Comparison of ENCODE assay signal across 21 mouse cellular contexts in genomic region chr16:95131815-95132214, GRCm38 (mm10).
DNase-seq lines count a peak whose midpoint lies in the region; ATAC-seq and TF ChIP-seq lines count a peak whose summit lies in the region.
"Had no signal": no experiment of that assay in that cellular context is flagged by ENCODE, and none has a peak within 500 bp of the region (broad histone marks: within the 10 kb centered on the region; RNA-seq: fewer than 3 reads in every experiment).

No protein-coding gene starts in this region.

- no peak overlapping the region for H3K4me2 ChIP-seq in hindbrain, embryonic 12.5 days (replicated peaks)
- H3K4me2 ChIP-seq in hindbrain, postnatal 0 days (ENCODE audit: low read depth, low read length), result no peak overlapping the region
- no peak overlapping the region for H3K4me2 ChIP-seq in midbrain, embryonic 12.5 days (replicated peaks)
- H3K4me2 ChIP-seq in midbrain, embryonic 11.5 days, result no peak overlapping the region
- H3K4me2 ChIP-seq in forebrain, embryonic 12.5 days, result no peak overlapping the region
- H3K4me2 ChIP-seq in hindbrain, embryonic 16.5 days (ENCODE audit: low read length), result no peak overlapping the region
- H3K4me2 ChIP-seq: heart, embryonic 13.5 days; liver, embryonic 11.5 days had no signal

- no peak overlapping the region for H3K9ac ChIP-seq in hindbrain, embryonic 12.5 days
- no peak overlapping the region for H3K9ac ChIP-seq in hindbrain, postnatal 0 days (replicated peaks; ENCODE audit: low read length)
- H3K9ac ChIP-seq in midbrain, embryonic 12.5 days (replicated peaks), result no peak overlapping the region
- H3K9ac ChIP-seq in midbrain, embryonic 11.5 days (ENCODE audit: low read length), result no peak overlapping the region
- no peak overlapping the region for H3K9ac ChIP-seq in forebrain, embryonic 12.5 days
- no peak overlapping the region for H3K9ac ChIP-seq in hindbrain, embryonic 16.5 days (ENCODE audit: low read depth, low read length)
- H3K9ac ChIP-seq: heart, embryonic 13.5 days had no signal

- TF ChIP-seq CTCF in hindbrain, postnatal 0 days (IDR thresholded peaks at IDR 0.05; ENCODE audit: low read depth), result no peak

- H3K4me3 ChIP-seq in hindbrain, embryonic 12.5 days, result no peak overlapping the region
- no peak overlapping the region for H3K4me3 ChIP-seq in hindbrain, postnatal 0 days (ENCODE audit: low read length)
- H3K4me3 ChIP-seq in midbrain, embryonic 12.5 days, result no peak overlapping the region
- no peak overlapping the region for H3K4me3 ChIP-seq in midbrain, embryonic 11.5 days (ENCODE audit: low read depth, low read length)
- H3K4me3 ChIP-seq in forebrain, embryonic 12.5 days (replicated peaks), result no peak overlapping the region
- H3K4me3 ChIP-seq in hindbrain, embryonic 16.5 days (ENCODE audit: low read length), result no peak overlapping the region
- H3K4me3 ChIP-seq: heart, embryonic 13.5 days; left cerebral cortex, adult 2 months had no signal

- no peaks in the 10 kb centered on the region for H3K27me3 ChIP-seq in hindbrain, embryonic 12.5 days
- H3K27me3 ChIP-seq in hindbrain, postnatal 0 days (ENCODE audit: insufficient read depth, low read length), result no peaks in the 10 kb centered on the region
- no peaks in the 10 kb centered on the region for H3K27me3 ChIP-seq in midbrain, embryonic 12.5 days
- no peaks in the 10 kb centered on the region for H3K27me3 ChIP-seq in midbrain, embryonic 11.5 days (ENCODE audit: control insufficient read depth, insufficient read depth, low read length)
- no peaks in the 10 kb centered on the region for H3K27me3 ChIP-seq in forebrain, embryonic 12.5 days
- no peaks in the 10 kb centered on the region; the same call in 1 of the 2 replicates for H3K27me3 ChIP-seq in hindbrain, embryonic 16.5 days (replicated peaks; ENCODE audit: control insufficient read depth, insufficient read depth, low read length)
- H3K27me3 ChIP-seq: heart, embryonic 13.5 days had no signal

- no peaks in the 10 kb centered on the region for H3K9me3 ChIP-seq in hindbrain, embryonic 12.5 days (replicated peaks)
- no peaks in the 10 kb centered on the region for H3K9me3 ChIP-seq in hindbrain, postnatal 0 days (ENCODE audit: low read length)
- H3K9me3 ChIP-seq in midbrain, embryonic 12.5 days, result no peaks in the 10 kb centered on the region
- no peaks in the 10 kb centered on the region for H3K9me3 ChIP-seq in midbrain, embryonic 11.5 days (ENCODE audit: control insufficient read depth, low read length)
- H3K9me3 ChIP-seq in forebrain, embryonic 12.5 days, result no peaks in the 10 kb centered on the region
- no peaks in the 10 kb centered on the region for H3K9me3 ChIP-seq in hindbrain, embryonic 16.5 days (ENCODE audit: control insufficient read depth, low read length)
- H3K9me3 ChIP-seq: G1E; heart, embryonic 13.5 days had no signal

- DNase-seq in hindbrain, postnatal 0 days (ENCODE audit: low spot score), result no peak
- DNase-seq in midbrain, embryonic 11.5 days (ENCODE audit: low spot score, missing footprints), result no peak
- no peak for DNase-seq in kidney, postnatal 36 days
- no peak for DNase-seq in left cerebral cortex, adult 8-10 months (ENCODE audit: low spot score in 2 of 2)
- DNase-seq: adrenal gland, postnatal 25 days; cerebellum, adult 2 months; gastrocnemius, postnatal 14 days; heart, adult 18-20 months; kidney, adult 9 months; kidney, postnatal 4 days; lung, adult 18-20 months; lung, postnatal 14 days; retina, postnatal 1 day had no signal

- no peak overlapping the region for H3K27ac ChIP-seq in hindbrain, embryonic 12.5 days
- no peak overlapping the region for H3K27ac ChIP-seq in hindbrain, postnatal 0 days
- H3K27ac ChIP-seq in midbrain, embryonic 12.5 days (replicated peaks), result no peak overlapping the region
- H3K27ac ChIP-seq in midbrain, embryonic 11.5 days (ENCODE audit: low read depth, low read length), result no peak overlapping the region
- H3K27ac ChIP-seq in forebrain, embryonic 12.5 days, result no peak overlapping the region
- 0 out of 2 replicates have a peak overlapping the region, but pooled peaks have one; percentile 19 for H3K27ac ChIP-seq in hindbrain, embryonic 16.5 days (ENCODE audit: low read depth, low read length)
- H3K27ac ChIP-seq: heart, embryonic 13.5 days; left cerebral cortex, adult 2 months had no signal

- H3K36me3 ChIP-seq in hindbrain, embryonic 12.5 days, result no peaks in the 10 kb centered on the region
- no peaks in the 10 kb centered on the region for H3K36me3 ChIP-seq in hindbrain, postnatal 0 days (ENCODE audit: insufficient read depth, low read length)
- H3K36me3 ChIP-seq in midbrain, embryonic 12.5 days, result no peaks in the 10 kb centered on the region
- H3K36me3 ChIP-seq in midbrain, embryonic 11.5 days (ENCODE audit: control insufficient read depth, insufficient read depth, low read length), result no peaks in the 10 kb centered on the region
- H3K36me3 ChIP-seq in forebrain, embryonic 12.5 days (replicated peaks), result no peaks in the 10 kb centered on the region
- H3K36me3 ChIP-seq in hindbrain, embryonic 16.5 days (ENCODE audit: control insufficient read depth, insufficient read depth, low read length), result no peaks in the 10 kb centered on the region
- H3K36me3 ChIP-seq: G1E; heart, embryonic 13.5 days had no signal

- H3K4me1 ChIP-seq in hindbrain, embryonic 12.5 days, result peaks cover 6% of the 10 kb centered on the region
- H3K4me1 ChIP-seq in hindbrain, postnatal 0 days (ENCODE audit: insufficient read depth, low read length), result peaks cover 6% of the 10 kb centered on the region; the same call in 1 of the 2 replicates
- peaks cover 13% of the 10 kb centered on the region for H3K4me1 ChIP-seq in midbrain, embryonic 12.5 days
- H3K4me1 ChIP-seq in midbrain, embryonic 11.5 days (ENCODE audit: control insufficient read depth, insufficient read depth, low read length), result peaks cover 12% of the 10 kb centered on the region
- peaks cover 16% of the 10 kb centered on the region for H3K4me1 ChIP-seq in forebrain, embryonic 12.5 days
- H3K4me1 ChIP-seq in hindbrain, embryonic 16.5 days (ENCODE audit: control insufficient read depth, insufficient read depth, low read depth, low read length), result 0 out of 2 replicates have a peak, but pooled peaks cover 2% of the 10 kb centered on the region
- H3K4me1 ChIP-seq: heart, embryonic 13.5 days had no signal

- 49% methylated on average over 5 of the region's 5 CpGs for WGBS in hindbrain, embryonic 12.5 days
- 28% methylated on average over 5 of the region's 5 CpGs for WGBS in hindbrain, postnatal 0 days
- 33% methylated on average over 5 of the region's 5 CpGs for WGBS in midbrain, embryonic 12.5 days
- 57% methylated on average over 5 of the region's 5 CpGs for WGBS in midbrain, embryonic 11.5 days
- 29% methylated on average over 5 of the region's 5 CpGs for WGBS in forebrain, embryonic 12.5 days
- 33% methylated on average over 5 of the region's 5 CpGs for WGBS in hindbrain, embryonic 16.5 days

- 0 out of 2 replicates have a peak, but pooled peaks have one; percentile 43 for ATAC-seq in hindbrain, embryonic 12.5 days (ENCODE audit: low FRiP score)
- no peak for ATAC-seq in hindbrain, postnatal 0 days
- ATAC-seq in midbrain, embryonic 12.5 days (ENCODE audit: low FRiP score, low read depth), result peak; percentile 60; the same call in 1 of the 2 replicates
- ATAC-seq in midbrain, embryonic 11.5 days (ENCODE audit: low FRiP score), result no peak
- 0 out of 2 replicates have a peak, but pooled peaks have one; percentile 27 for ATAC-seq in forebrain, embryonic 12.5 days (ENCODE audit: low FRiP score)
- peak; percentile 54; the same call in 1 of the 2 replicates for ATAC-seq in hindbrain, embryonic 16.5 days

Comparison
In these comparisons a context has a peak if more than half of its experiments do, and no peak if none do; other contexts are left out.
1. ATAC-seq: peak in hindbrain, embryonic 12.5 days (single experiment), midbrain, embryonic 12.5 days (single experiment), forebrain, embryonic 12.5 days (single experiment) and hindbrain, embryonic 16.5 days (single experiment); none in hindbrain, postnatal 0 days (single experiment) and midbrain, embryonic 11.5 days (single experiment).